In the genomic region with DNA sequence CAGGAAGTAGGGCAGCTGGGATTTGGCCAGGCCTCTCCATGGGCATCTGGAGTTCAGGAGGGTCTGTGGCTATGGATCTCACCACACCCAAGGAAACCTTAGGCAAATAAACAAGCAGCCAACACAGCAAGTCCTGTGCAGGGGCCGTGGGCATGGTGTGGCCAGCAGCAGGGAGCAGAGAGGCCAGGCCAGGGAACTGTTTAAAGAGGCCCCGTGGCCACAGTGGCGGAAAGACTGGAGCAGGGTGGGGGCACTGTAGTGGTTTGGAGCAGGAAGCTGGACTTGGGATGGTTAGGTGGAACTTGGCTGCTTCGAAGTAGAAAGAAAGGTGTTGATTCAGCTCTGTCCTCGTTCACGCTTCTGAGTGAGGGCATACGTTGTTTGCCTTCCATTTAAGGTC, we compare ENCODE assay signal across 22 mouse cellular contexts. TPM values are rescaled to one million over a fixed set of nuclear protein-coding genes. Genes with fewer than 3 reads are reported as not detected.
A peak's percentile ranks its signal among the peaks of the same experiment; 100 is the strongest.
DNase-seq lines count a peak whose midpoint lies in the region; ATAC-seq and TF ChIP-seq lines count a peak whose summit lies in the region.
"Had no signal": no experiment of that assay in that cellular context is flagged by ENCODE, and none has a peak within 500 bp of the region (broad histone marks: within the 10 kb centered on the region; RNA-seq: fewer than 3 reads in every experiment).

No protein-coding gene starts in this region.

- ATAC-seq in heart, embryonic 12.5 days (ENCODE audit: insufficient number of reproducible peaks, low FRiP score), result no peak
- peak; percentile 58 for ATAC-seq in embryonic facial prominence, embryonic 15.5 days (ENCODE audit: insufficient number of reproducible peaks, low FRiP score, low TSS enrichment, low read depth)
- ATAC-seq in limb, embryonic 14.5 days (ENCODE audit: low FRiP score, low read depth), result 0 out of 2 replicates have a peak, but pooled peaks have one; percentile 41
- ATAC-seq in forebrain, embryonic 12.5 days (ENCODE audit: low FRiP score), result no peak
- ATAC-seq: forebrain, embryonic 13.5 days; forebrain, embryonic 15.5 days; forebrain, postnatal 0 days had no signal

- peaks cover 6% of the 10 kb centered on the region for H3K4me1 ChIP-seq in heart, embryonic 12.5 days (replicated peaks)
- H3K4me1 ChIP-seq in embryonic facial prominence, embryonic 15.5 days, result peaks cover 12% of the 10 kb centered on the region
- peaks cover 4% of the 10 kb centered on the region; the same call in 1 of the 2 replicates for H3K4me1 ChIP-seq in limb, embryonic 14.5 days (ENCODE audit: control insufficient read depth, insufficient read depth, low read length)
- peaks cover 6% of the 10 kb centered on the region for H3K4me1 ChIP-seq in forebrain, embryonic 12.5 days

- no peak overlapping the region for H3K27ac ChIP-seq in heart, embryonic 12.5 days (ENCODE audit: poor library complexity, severe bottlenecking)
- H3K27ac ChIP-seq in embryonic facial prominence, embryonic 15.5 days (replicated peaks), result no peak overlapping the region
- no peak overlapping the region for H3K27ac ChIP-seq in limb, embryonic 14.5 days (replicated peaks; ENCODE audit: low read depth, low read length)
- no peak overlapping the region for H3K27ac ChIP-seq in forebrain, embryonic 12.5 days
- H3K27ac ChIP-seq: embryonic facial prominence, embryonic 13.5 days; forebrain, embryonic 10.5 days; forebrain, embryonic 13.5 days; forebrain, embryonic 15.5 days had no signal

- whole genome bisulfite sequencing in heart, embryonic 12.5 days, result 74% methylated on average over 7 of the region's 7 CpGs
- 79% methylated on average over 7 of the region's 7 CpGs for WGBS in embryonic facial prominence, embryonic 15.5 days
- WGBS in limb, embryonic 14.5 days, result 73% methylated on average over 7 of the region's 7 CpGs
- 88% methylated on average over 7 of the region's 7 CpGs for WGBS in forebrain, embryonic 12.5 days

- H3K9ac ChIP-seq in heart, embryonic 12.5 days, result no peak overlapping the region
- no peak overlapping the region for H3K9ac ChIP-seq in embryonic facial prominence, embryonic 15.5 days
- H3K9ac ChIP-seq in limb, embryonic 14.5 days (ENCODE audit: low read depth, low read length, severe bottlenecking), result no peak overlapping the region
- no peak overlapping the region for H3K9ac ChIP-seq in forebrain, embryonic 12.5 days
- H3K9ac ChIP-seq: embryonic facial prominence, embryonic 13.5 days; forebrain, embryonic 13.5 days; forebrain, embryonic 15.5 days; forebrain, postnatal 0 days had no signal

- no peaks in the 10 kb centered on the region for H3K36me3 ChIP-seq in heart, embryonic 12.5 days
- no peaks in the 10 kb centered on the region for H3K36me3 ChIP-seq in embryonic facial prominence, embryonic 15.5 days
- no peaks in the 10 kb centered on the region for H3K36me3 ChIP-seq in limb, embryonic 14.5 days (ENCODE audit: control insufficient read depth, insufficient read depth, low read length)
- no peaks in the 10 kb centered on the region for H3K36me3 ChIP-seq in forebrain, embryonic 12.5 days (replicated peaks)
- H3K36me3 ChIP-seq: embryonic facial prominence, embryonic 13.5 days; forebrain, embryonic 10.5 days; forebrain, embryonic 15.5 days had no signal

- H3K9me3 ChIP-seq in heart, embryonic 12.5 days (replicated peaks), result no peaks in the 10 kb centered on the region
- H3K9me3 ChIP-seq in embryonic facial prominence, embryonic 15.5 days (replicated peaks), result no peaks in the 10 kb centered on the region
- no peaks in the 10 kb centered on the region for H3K9me3 ChIP-seq in limb, embryonic 14.5 days (ENCODE audit: control insufficient read depth, low read length)
- H3K9me3 ChIP-seq in forebrain, embryonic 12.5 days, result no peaks in the 10 kb centered on the region
- H3K9me3 ChIP-seq: embryonic facial prominence, embryonic 13.5 days; forebrain, embryonic 10.5 days; forebrain, embryonic 13.5 days; forebrain, embryonic 15.5 days had no signal

- H3K4me2 ChIP-seq in heart, embryonic 12.5 days, result no peak overlapping the region
- no peak overlapping the region for H3K4me2 ChIP-seq in embryonic facial prominence, embryonic 15.5 days (replicated peaks)
- no peak overlapping the region for H3K4me2 ChIP-seq in limb, embryonic 14.5 days (replicated peaks; ENCODE audit: low read depth, low read length, severe bottlenecking)
- no peak overlapping the region for H3K4me2 ChIP-seq in forebrain, embryonic 12.5 days
- H3K4me2 ChIP-seq: embryonic facial prominence, embryonic 13.5 days; forebrain, embryonic 13.5 days; forebrain, embryonic 15.5 days had no signal

- peak; percentile 88 for DNase-seq in heart, adult 11 months
- no peak for DNase-seq in limb, embryonic 14.5 days (ENCODE audit: low spot score)
- no peak for DNase-seq in adrenal gland, postnatal 10 days
- DNase-seq: adrenal gland, adult 2 months; adrenal gland, postnatal 14 days; adrenal gland, postnatal 36 days; cerebellum, adult 11-12 months; cerebellum, adult 2 months; cerebellum, adult 9-10 months; cerebellum, postnatal 10 days; cerebellum, postnatal 25 days; forebrain, postnatal 0 days had no signal

- H3K4me3 ChIP-seq in heart, embryonic 12.5 days, result no peak overlapping the region
- H3K4me3 ChIP-seq in embryonic facial prominence, embryonic 15.5 days (replicated peaks), result no peak overlapping the region
- no peak overlapping the region for H3K4me3 ChIP-seq in limb, embryonic 14.5 days (replicated peaks; ENCODE audit: low read length)
- no peak overlapping the region for H3K4me3 ChIP-seq in forebrain, embryonic 12.5 days (replicated peaks)
- H3K4me3 ChIP-seq: embryonic facial prominence, embryonic 13.5 days; erythroblast, embryonic 14.5 days; forebrain, embryonic 10.5 days; forebrain, embryonic 13.5 days; forebrain, embryonic 15.5 days had no signal

- TF ChIP-seq POLR2A in limb, embryonic 14.5 days (IDR thresholded peaks at IDR 0.05; ENCODE audit: borderline replicate concordance, extremely low read depth, insufficient read depth, insufficient read length), result no peak

- H3K27me3 ChIP-seq in heart, embryonic 12.5 days (replicated peaks), result peaks cover 27% of the 10 kb centered on the region
- H3K27me3 ChIP-seq in embryonic facial prominence, embryonic 15.5 days, result peaks cover 5% of the 10 kb centered on the region
- 0 out of 2 replicates have a peak, but pooled peaks cover 8% of the 10 kb centered on the region for H3K27me3 ChIP-seq in limb, embryonic 14.5 days (ENCODE audit: control insufficient read depth, insufficient read depth, low read length)
- peaks cover 25% of the 10 kb centered on the region for H3K27me3 ChIP-seq in forebrain, embryonic 12.5 days

RNA-seq across cellular contexts. Expression of a gene that starts 5.0 kb away (rescaled TPM):
- 0.41 TPM in 1 of 2 replicates, not detected in the other for polyA plus RNA-seq in heart, embryonic 12.5 days (2016; fragmentation: Nextera tagmentation; extraction: Ambion mirVana)
- 2.0 and 3.1 TPM in 2 replicates for polyA plus RNA-seq in embryonic facial prominence, embryonic 15.5 days (2015; fragmentation: Nextera tagmentation; extraction: Ambion mirVana)
- 6.4 and 10.0 TPM in 2 replicates for polyA plus RNA-seq in limb, embryonic 14.5 days (2012; rRNA removed)
- polyA plus RNA-seq in limb, embryonic 14.5 days (2014; fragmentation: Nextera tagmentation; extraction: Ambion mirVana), result 0.72 and 1.5 TPM in 2 replicates
- under 1 TPM; 0.42 to 0.67 TPM for total RNA-seq in adrenal gland, postnatal 10 days (2021)
- 0.12 and 0.61 TPM in 2 replicates for polyA plus RNA-seq in forebrain, embryonic 12.5 days (2016; fragmentation: Nextera tagmentation; extraction: Ambion mirVana)
- total RNA-seq: adrenal gland, postnatal 14 days had no signal
- polyA plus RNA-seq: C2C12; erythroblast, embryonic 14.5 days had no signal

RNA-seq across cellular contexts. Expression of a gene that starts 16.8 kb away (rescaled TPM):
- polyA plus RNA-seq in heart, embryonic 12.5 days (2016; fragmentation: Nextera tagmentation; extraction: Ambion mirVana), result 0.74 and 0.90 TPM in 2 replicates
- polyA plus RNA-seq in embryonic facial prominence, embryonic 15.5 days (2015; fragmentation: Nextera tagmentation; extraction: Ambion mirVana), result 3.4 and 5.9 TPM in 2 replicates
- 3.2 and 3.9 TPM in 2 replicates for polyA plus RNA-seq in limb, embryonic 14.5 days (2012; rRNA removed)
- polyA plus RNA-seq in limb, embryonic 14.5 days (2014; fragmentation: Nextera tagmentation; extraction: Ambion mirVana), result 2.2 and 2.3 TPM in 2 replicates
- total RNA-seq in adrenal gland, postnatal 10 days (2021), result 1 to 10 TPM; 6.0 to 9.4 TPM
- polyA plus RNA-seq in forebrain, embryonic 12.5 days (2016; fragmentation: Nextera tagmentation; extraction: Ambion mirVana), result 2.1 and 2.6 TPM in 2 replicates

RNA-seq across cellular contexts. Expression of a gene that starts 25.0 kb away (rescaled TPM):
- 45.4 and 49.0 TPM in 2 replicates for polyA plus RNA-seq in heart, embryonic 12.5 days (2016; fragmentation: Nextera tagmentation; extraction: Ambion mirVana)
- polyA plus RNA-seq in embryonic facial prominence, embryonic 15.5 days (2015; fragmentation: Nextera tagmentation; extraction: Ambion mirVana), result 54.6 and 61.1 TPM in 2 replicates
- 70.8 and 78.1 TPM in 2 replicates for polyA plus RNA-seq in limb, embryonic 14.5 days (2012; rRNA removed)
- polyA plus RNA-seq in limb, embryonic 14.5 days (2014; fragmentation: Nextera tagmentation; extraction: Ambion mirVana), result 55.8 and 57.4 TPM in 2 replicates
- total RNA-seq in adrenal gland, postnatal 10 days (2021), result 10 to 100 TPM; 33.1 to 42.4 TPM
- 65.2 and 65.7 TPM in 2 replicates for polyA plus RNA-seq in forebrain, embryonic 12.5 days (2016; fragmentation: Nextera tagmentation; extraction: Ambion mirVana)

RNA-seq across cellular contexts. Expression of a gene that starts 26.4 kb away (rescaled TPM):
- polyA plus RNA-seq in heart, embryonic 12.5 days (2016; fragmentation: Nextera tagmentation; extraction: Ambion mirVana), result 0.27 TPM in 1 of 2 replicates, not detected in the other
- polyA plus RNA-seq in embryonic facial prominence, embryonic 15.5 days (2015; fragmentation: Nextera tagmentation; extraction: Ambion mirVana), result 0.55 TPM in 1 of 2 replicates, not detected in the other
- polyA plus RNA-seq in limb, embryonic 14.5 days (2012; rRNA removed), result not detected in 2 replicates
- 0.77 TPM in 1 of 2 replicates, not detected in the other for polyA plus RNA-seq in limb, embryonic 14.5 days (2014; fragmentation: Nextera tagmentation; extraction: Ambion mirVana)
- under 1 TPM in 1 of 2 experiments, not detected in 1; 0.64 TPM for total RNA-seq in adrenal gland, postnatal 10 days (2021)
- 0.52 TPM in 1 of 2 replicates, not detected in the other for polyA plus RNA-seq in forebrain, embryonic 12.5 days (2016; fragmentation: Nextera tagmentation; extraction: Ambion mirVana)
- total RNA-seq: adrenal gland, adult 2 months; adrenal gland, postnatal 14 days; adrenal gland, postnatal 36 days; forebrain, postnatal 0 days had no signal
- polyA plus RNA-seq: adrenal gland, adult 2 months; cerebellum, adult 2 months; embryonic facial prominence, embryonic 11.5 days; embryonic facial prominence, embryonic 13.5 days; erythroblast, embryonic 14.5 days; forebrain, embryonic 13.5 days had no signal

RNA-seq across cellular contexts. Expression of a gene that starts 50.8 kb away (rescaled TPM):
- 10.5 and 11.4 TPM in 2 replicates for polyA plus RNA-seq in heart, embryonic 12.5 days (2016; fragmentation: Nextera tagmentation; extraction: Ambion mirVana)
- 31.0 and 33.2 TPM in 2 replicates for polyA plus RNA-seq in embryonic facial prominence, embryonic 15.5 days (2015; fragmentation: Nextera tagmentation; extraction: Ambion mirVana)
- 188 and 227 TPM in 2 replicates for polyA plus RNA-seq in limb, embryonic 14.5 days (2012; rRNA removed)
- polyA plus RNA-seq in limb, embryonic 14.5 days (2014; fragmentation: Nextera tagmentation; extraction: Ambion mirVana), result 73.2 and 75.1 TPM in 2 replicates
- 100 to 1,000 TPM; 182 to 183 TPM for total RNA-seq in adrenal gland, postnatal 10 days (2021)
- 18.2 and 25.2 TPM in 2 replicates for polyA plus RNA-seq in forebrain, embryonic 12.5 days (2016; fragmentation: Nextera tagmentation; extraction: Ambion mirVana)

Comparison
In these comparisons a context has a peak if more than half of its experiments do, and no peak if none do; other contexts are left out.
1. ATAC-seq: peak in embryonic facial prominence, embryonic 15.5 days (single experiment) and limb, embryonic 14.5 days (single experiment); none in heart, embryonic 12.5 days (single experiment) and forebrain, embryonic 12.5 days (single experiment).